Mouse (Mus musculus): ENCODE measurements around the gene Abhd11. TPM values are rescaled to one million over a fixed set of nuclear protein-coding genes. Genes with fewer than 3 reads are reported as not detected.

The Abhd11 gene
- total and polyA plus RNA-seq, 2 experiments from 2014 or later: 56.8 to 85.3 TPM

DNA sequence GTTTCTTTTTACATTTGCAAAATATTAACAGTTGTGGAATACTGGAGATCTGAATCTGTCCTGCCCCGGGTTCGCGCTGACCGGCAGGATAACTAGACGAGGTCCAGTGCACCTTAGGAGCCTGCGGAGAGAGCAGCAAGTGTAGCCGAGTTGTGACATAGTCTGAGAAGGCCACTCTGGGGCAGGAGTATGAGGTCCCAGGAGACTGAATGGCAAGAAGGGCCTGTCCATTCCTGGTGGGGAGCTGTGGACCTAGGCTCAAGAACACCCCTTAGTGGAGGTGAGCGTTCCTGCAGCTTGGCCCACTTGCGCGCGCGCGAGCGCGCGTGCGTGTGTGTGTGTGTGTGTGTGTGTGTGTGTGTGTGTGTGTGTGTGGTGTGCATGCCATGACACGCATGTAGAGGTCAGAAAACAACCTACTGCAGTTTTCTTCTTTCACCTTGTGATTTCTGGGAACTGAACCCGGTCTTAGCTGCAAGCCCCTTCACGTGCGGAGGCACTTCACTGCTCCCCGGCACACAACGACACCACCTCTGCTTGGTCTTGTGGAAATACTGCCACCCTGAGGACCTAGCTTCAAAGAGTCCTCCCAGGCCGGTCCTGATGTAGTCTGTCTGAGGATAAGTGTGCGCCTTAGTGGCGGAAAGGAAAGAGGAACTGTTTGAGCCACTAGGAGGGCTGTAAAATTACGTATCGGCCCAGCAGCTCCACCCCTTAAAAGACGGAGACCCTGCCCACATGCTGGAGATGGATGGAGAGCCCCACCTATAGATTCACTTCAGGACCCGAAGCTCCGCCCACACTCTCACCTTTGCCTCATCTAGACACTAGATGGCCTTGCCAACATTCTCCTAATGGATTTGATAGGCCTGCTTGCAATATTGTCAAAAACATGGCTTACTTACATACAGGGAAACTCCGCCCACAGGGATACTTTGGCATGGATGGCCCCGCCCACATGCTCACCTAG is 42.8 kb upstream of the Abhd11 start:
- WGBS: 4% methylated on average over 33 of the region's 33 CpGs
- no peaks in the 10 kb centered on the region for H3K9me3 ChIP-seq (ENCODE audit: low read length)
- ATAC-seq (ENCODE audit: low FRiP score) (peak; percentile 89), DNase-seq (ENCODE audit: low spot score) (peak; percentile 87)
- TF ChIP-seq CTCF (IDR thresholded peaks at IDR 0.05): peak; percentile 40
- 0 out of 2 replicates have a peak, but pooled peaks cover 2% of the 10 kb centered on the region for H3K4me1 ChIP-seq (ENCODE audit: insufficient read depth, low read length)
- H3K36me3 ChIP-seq (ENCODE audit: insufficient read depth, low read length): no peaks in the 10 kb centered on the region
- H3K9ac ChIP-seq (replicated peaks; ENCODE audit: low read length, poor library complexity, severe bottlenecking): peak overlapping the region; percentile 24; the same call in 1 of the 2 replicates
- no peak overlapping the region for H3K27ac ChIP-seq (ENCODE audit: low read depth, low read length)
- H3K27me3 ChIP-seq (ENCODE audit: insufficient read depth, low read length): no peaks in the 10 kb centered on the region
- peak overlapping the region; percentile 48 for H3K4me2 ChIP-seq (ENCODE audit: low read depth, low read length, poor library complexity, severe bottlenecking)
- peak overlapping the region; percentile 22 for H3K4me3 ChIP-seq (ENCODE audit: low read depth, low read length)

DNA sequence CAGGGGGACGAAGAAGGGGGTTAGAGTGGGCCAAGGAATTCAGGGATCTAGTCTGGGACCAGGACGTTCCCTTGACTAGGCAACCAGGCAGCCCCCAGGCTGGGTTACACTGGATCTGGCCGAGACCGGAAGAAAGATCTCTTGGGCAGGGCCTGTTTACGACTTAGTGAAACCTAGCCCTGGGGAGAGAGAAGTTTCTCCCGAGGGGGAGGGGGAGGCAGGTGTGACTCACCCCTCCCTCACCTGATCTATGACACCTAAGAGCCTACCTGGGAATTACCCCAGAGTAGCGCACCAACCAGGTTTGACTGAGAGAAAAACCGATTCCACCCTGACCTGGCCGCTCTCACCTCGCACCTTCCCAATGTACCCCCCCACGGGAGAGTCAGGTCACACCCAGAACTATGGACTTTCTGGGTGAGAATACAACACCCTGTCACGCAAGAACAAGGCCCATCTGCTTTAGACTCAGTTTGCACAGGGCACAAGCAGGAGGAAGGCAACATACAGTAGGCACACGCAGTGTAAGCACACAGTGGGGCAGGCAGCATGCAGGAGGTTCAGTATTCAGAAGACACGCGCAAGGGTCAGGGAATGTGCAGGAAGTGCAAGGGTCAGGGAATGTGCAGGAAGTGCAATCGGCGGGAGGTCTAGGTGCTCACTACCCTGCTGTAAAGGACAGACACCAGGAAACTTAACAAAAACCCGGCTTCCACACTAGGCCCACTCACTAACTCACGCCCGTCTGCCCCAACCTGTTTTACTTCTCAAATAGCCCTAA is 41.6 kb upstream of the Abhd11 start:
- Histone ChIP-seq H3K36me3 (ENCODE audit: insufficient read depth, low read length) (no peaks in the 10 kb centered on the region), H3K9me3 (ENCODE audit: low read length) (no peaks in the 10 kb centered on the region), H3K9ac (replicated peaks; ENCODE audit: low read length, poor library complexity, severe bottlenecking) (no peak overlapping the region), H3K27ac (ENCODE audit: low read depth, low read length) (no peak overlapping the region), H3K4me1 (ENCODE audit: insufficient read depth, low read length) (0 out of 2 replicates have a peak, but pooled peaks cover 2% of the 10 kb centered on the region), H3K4me2 (ENCODE audit: low read depth, low read length, poor library complexity, severe bottlenecking) (no peak overlapping the region), H3K4me3 (ENCODE audit: low read depth, low read length) (no peak overlapping the region), H3K27me3 (ENCODE audit: insufficient read depth, low read length) (no peaks in the 10 kb centered on the region)
- WGBS: 76% methylated on average over 20 of the region's 20 CpGs
- DNase-seq (ENCODE audit: low spot score): no peak
- TF ChIP-seq CTCF (IDR thresholded peaks at IDR 0.05): no peak
- ATAC-seq (ENCODE audit: low FRiP score): no peak

DNA sequence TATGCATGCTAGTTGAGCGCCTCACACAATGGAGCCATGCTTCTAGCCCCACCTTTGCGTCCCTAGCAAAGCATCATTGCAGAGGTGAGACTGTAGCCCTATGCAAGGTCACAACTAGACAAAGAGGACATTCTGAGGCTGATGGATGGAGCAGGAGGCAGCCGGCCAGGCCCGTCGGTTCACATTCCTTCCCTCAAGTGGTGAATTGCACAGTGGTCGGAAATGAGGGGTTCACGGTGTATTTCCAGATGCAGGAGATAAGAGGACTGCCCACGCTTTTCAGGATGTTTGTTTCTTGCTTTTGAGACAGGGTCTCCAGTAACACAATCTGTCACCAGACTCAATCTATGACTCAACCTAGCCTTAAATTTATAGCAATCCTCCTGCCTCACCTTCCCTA is 38.3 kb upstream of the Abhd11 start:
- no peak for ATAC-seq (ENCODE audit: low FRiP score)
- H3K4me2 ChIP-seq (ENCODE audit: low read depth, low read length, poor library complexity, severe bottlenecking): no peak overlapping the region
- 86% methylated on average over 8 of the region's 8 CpGs for WGBS

DNA sequence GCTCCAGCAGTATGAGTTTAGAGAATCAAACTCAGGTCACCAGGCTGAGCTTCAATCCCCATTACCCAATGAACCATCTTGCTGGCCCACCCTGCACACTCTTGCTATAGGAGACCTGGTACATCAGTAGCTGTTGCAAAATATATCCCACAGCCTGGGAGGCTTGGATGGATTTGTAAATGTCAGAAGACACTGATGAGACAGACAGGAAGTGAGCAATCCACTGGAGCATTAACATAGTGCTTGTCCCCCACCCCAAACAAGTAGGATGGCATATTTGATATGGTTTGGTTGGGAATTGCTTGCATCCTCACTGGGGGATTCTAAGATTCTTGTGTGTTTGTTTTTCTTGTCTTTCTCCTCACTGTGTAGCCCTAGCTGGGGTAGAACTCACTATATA is 35.9 kb upstream of the Abhd11 start:
- H3K4me3 ChIP-seq (ENCODE audit: low read depth, low read length): no peak overlapping the region
- no peak overlapping the region for H3K9ac ChIP-seq (replicated peaks; ENCODE audit: low read length, poor library complexity, severe bottlenecking)
- no peaks in the 10 kb centered on the region for H3K9me3 ChIP-seq (ENCODE audit: low read length)
- no peaks in the 10 kb centered on the region for H3K27me3 ChIP-seq (ENCODE audit: insufficient read depth, low read length)
- DNase-seq (ENCODE audit: low spot score) (no peak), ATAC-seq (ENCODE audit: low FRiP score) (no peak)
- no peaks in the 10 kb centered on the region for H3K4me1 ChIP-seq (ENCODE audit: insufficient read depth, low read length)
- H3K27ac ChIP-seq (ENCODE audit: low read depth, low read length): no peak overlapping the region
- no peak for TF ChIP-seq CTCF (IDR thresholded peaks at IDR 0.05)
- no peak overlapping the region for H3K4me2 ChIP-seq (ENCODE audit: low read depth, low read length, poor library complexity, severe bottlenecking)
- no peaks in the 10 kb centered on the region for H3K36me3 ChIP-seq (ENCODE audit: insufficient read depth, low read length)

More for the DNA sequence above, 38.3 kb upstream of the Abhd11 start:
- H3K4me3 ChIP-seq (ENCODE audit: low read depth, low read length): no peak overlapping the region
- no peaks in the 10 kb centered on the region for H3K36me3 ChIP-seq (ENCODE audit: insufficient read depth, low read length)
- TF ChIP-seq CTCF (IDR thresholded peaks at IDR 0.05): no peak
- H3K27me3 ChIP-seq (ENCODE audit: insufficient read depth, low read length): no peaks in the 10 kb centered on the region
- no peaks in the 10 kb centered on the region for H3K9me3 ChIP-seq (ENCODE audit: low read length)
- H3K4me1 ChIP-seq (ENCODE audit: insufficient read depth, low read length): 0 out of 2 replicates have a peak, but pooled peaks cover 2% of the 10 kb centered on the region
- no peak overlapping the region for H3K27ac ChIP-seq (ENCODE audit: low read depth, low read length)
- H3K9ac ChIP-seq (replicated peaks; ENCODE audit: low read length, poor library complexity, severe bottlenecking): no peak overlapping the region
- no peak for DNase-seq (ENCODE audit: low spot score)

DNA sequence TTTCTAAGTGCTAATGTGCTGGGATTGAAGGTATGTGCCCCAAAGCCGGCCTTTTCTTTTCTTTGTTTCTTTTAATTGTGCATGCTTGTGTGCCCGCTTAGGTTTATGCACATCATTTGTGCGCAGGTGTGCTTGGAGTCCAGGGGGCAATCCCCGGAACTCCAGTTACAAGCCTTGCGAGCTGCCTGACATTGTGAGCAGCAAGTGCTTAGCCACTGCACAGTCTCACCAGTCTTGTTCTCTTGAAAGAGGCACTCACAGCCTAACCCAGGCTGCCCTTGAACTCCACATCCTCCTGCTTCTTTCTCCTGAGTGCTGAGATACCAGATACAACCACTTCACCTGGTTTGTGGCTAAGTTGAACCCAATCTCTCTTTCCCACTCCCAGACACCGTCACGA is 35.4 kb upstream of the Abhd11 start:
- no peak for ATAC-seq (ENCODE audit: low FRiP score)
- no peaks in the 10 kb centered on the region for H3K4me1 ChIP-seq (ENCODE audit: insufficient read depth, low read length)
- H3K27ac ChIP-seq (ENCODE audit: low read depth, low read length): no peak overlapping the region
- no peaks in the 10 kb centered on the region for H3K9me3 ChIP-seq (ENCODE audit: low read length)
- DNase-seq (ENCODE audit: low spot score): no peak
- no peak overlapping the region for H3K4me2 ChIP-seq (ENCODE audit: low read depth, low read length, poor library complexity, severe bottlenecking)
- H3K4me3 ChIP-seq (ENCODE audit: low read depth, low read length): no peak overlapping the region
- H3K27me3 ChIP-seq (ENCODE audit: insufficient read depth, low read length): no peaks in the 10 kb centered on the region
- no peaks in the 10 kb centered on the region for H3K36me3 ChIP-seq (ENCODE audit: insufficient read depth, low read length)
- WGBS: 92% methylated on average over 7 of the region's 7 CpGs
- TF ChIP-seq CTCF (IDR thresholded peaks at IDR 0.05): no peak
- H3K9ac ChIP-seq (replicated peaks; ENCODE audit: low read length, poor library complexity, severe bottlenecking): no peak overlapping the region

All from midbrain, postnatal 0 days (tissue).